Mouse (Mus musculus): Measurements from ENCODE around the gene Heatr5a. TPM values are rescaled to one million over a fixed set of nuclear protein-coding genes. Genes with fewer than 3 reads are reported as not detected.

Heatr5a gene
- total RNA-seq (2021) = 16.7 and 18.0 TPM in 2 replicates
- long read RNA-seq, experiment 1, partial matches to known transcripts = 1 of 2 reads
- long read RNA-seq, experiment 1, other reads (novel, unspliced or antisense) = 1 of 2 reads
- long read RNA-seq, experiment 2, full-length matches to known transcripts = 1 of 5 reads
- long read RNA-seq, experiment 2, partial matches to known transcripts = 2 of 5 reads
- long read RNA-seq, experiment 2, other reads (novel, unspliced or antisense) = 2 of 5 reads

DNA sequence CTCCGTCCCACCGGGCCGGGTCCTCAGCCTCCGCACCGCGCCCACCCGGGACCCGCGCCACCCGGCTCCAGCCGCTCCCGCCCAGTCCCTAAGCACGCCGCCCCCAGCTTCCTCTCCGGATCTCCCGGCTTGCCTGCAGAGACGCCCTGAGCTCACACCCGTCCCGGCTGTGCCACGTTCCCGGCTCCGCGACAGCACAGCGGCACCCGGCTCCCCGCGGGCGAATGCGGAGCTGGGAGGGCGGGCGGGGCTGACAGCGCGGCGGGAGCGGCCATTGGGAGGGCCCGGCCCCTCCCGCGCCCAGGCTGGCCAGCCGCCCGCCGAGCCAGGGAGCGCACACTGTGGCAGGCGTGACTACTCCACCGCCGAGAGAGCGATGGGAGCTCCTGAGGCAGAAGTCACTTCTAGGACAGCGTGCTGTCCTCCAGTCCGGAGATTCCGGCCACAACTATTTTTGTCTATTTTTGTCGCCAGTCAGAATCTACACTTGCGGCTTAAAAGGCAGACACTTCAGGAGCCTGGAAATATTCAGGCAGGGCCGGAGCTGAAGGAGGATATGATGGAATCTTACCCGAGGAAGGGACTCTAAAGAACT lies at the start of gene Heatr5a:
Gene Heatr5a (minus strand): TSS at position 252 of the 595 bp plus-strand sequence.
- DNase-seq = peak; percentile 96

DNA sequence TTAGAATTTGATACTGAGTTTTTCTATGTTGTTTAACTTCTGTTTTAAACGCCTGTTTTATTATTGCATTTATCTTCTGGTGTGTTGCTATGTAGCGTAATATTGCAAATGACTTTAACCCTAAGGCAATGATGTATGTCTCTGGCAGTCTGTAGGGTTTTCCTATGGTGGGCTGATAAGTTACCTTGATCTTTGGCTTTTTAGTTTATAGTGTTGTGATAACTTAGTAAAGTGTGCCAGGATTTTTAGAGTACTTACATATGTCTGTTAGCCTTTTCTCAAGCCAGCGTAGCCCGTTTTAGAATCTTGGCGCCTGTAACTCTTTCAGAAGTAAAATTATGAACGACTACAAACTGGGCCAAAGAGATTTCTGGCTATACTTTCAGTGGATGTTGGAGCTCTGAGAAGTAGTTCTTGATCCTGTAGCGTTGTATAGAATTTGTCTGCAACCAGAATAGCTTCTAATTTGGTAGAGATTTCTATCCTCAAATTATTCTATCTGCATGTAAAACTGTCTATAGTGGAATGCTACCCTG lies 43.4 kb upstream of the Heatr5a start:
- no peak for DNase-seq

DNA sequence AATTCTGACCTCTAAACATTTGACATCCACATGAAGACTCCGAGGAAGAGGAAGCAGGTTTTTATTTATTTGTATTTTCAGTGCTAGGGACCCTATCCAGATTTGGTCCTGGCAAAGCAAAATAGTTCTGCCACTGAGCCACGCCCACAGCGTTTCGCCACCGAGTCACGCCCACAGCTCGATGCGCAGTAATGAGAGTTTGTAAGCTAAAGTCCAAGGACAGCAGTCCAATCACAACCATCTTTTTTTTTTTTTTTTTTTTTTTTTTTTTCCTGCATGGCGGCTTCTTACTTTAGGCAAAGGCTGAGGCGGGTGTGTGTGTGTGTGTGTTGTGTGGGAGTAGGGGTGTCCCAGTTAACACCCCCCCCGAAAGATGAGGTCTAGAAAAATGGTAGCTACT lies 42.9 kb upstream of the Heatr5a start:
- peak; percentile 34 for DNase-seq

GRCm38 (mm10) chr12:52013274-52013673 lies 42.2 kb upstream of the Heatr5a start:
- DNase-seq = no peak

DNA sequence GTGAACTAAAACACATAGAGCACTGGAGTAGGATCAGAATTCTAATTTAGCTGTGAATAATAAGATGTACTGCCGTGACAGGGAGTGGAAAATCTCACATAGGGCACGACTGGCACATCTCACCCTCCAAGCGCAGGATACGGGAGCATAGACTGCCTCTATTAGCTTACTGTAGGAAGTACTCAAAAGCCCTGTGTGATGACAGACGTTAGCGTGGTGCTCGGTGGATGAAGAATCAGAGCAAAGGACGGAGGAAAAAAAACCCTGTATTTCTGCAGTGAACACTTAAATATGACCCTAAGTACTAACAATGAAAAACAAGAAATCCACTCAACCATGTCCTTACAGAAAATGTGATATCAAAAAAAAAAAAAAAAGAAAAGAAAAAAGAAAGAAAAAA lies 41.0 kb upstream of the Heatr5a start:
- DNase-seq = no peak

- DNase-seq = no peak
Observed at GRCm38 (mm10) chr12:52010630-52010961, 39.5 kb upstream of the Heatr5a start.

DNA sequence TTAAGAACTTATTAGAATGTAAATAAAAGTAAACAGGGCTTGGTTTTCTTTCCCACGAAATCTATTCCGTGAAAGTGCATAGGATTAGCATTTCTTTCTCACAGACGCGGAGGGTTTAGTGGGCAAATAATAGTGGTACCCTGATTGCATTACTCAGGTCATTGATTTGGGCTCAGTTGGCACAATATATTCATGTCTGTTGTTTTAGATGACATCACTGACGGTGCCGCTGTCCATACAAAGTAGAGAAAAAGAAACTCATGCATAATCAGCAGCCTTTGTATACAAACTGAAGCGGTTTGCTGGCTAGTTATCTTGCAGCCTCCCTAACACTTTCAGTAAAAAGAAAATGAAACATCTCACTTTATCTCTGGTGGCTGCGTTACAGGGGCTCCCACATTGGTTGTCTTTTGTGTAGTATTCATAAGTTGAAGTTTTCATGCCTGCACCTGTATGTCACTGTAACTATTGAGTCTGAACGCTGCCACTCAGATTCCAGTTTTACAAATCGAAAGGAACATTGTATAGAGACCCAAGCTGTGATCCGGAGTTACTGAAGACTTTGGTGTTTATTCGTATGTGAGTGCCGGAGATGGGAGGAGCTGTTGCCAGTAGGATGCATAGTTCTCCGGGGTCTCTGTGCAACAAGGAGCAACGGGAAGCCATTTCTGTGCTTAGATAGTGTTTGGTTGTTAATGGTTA lies 39.0 kb upstream of the Heatr5a start:
- no peak for DNase-seq

- DNase-seq = no peak
Observed at GRCm38 (mm10) chr12:52006633-52006994, 35.5 kb upstream of the Heatr5a start.

GRCm38 (mm10) chr12:52005877-52006632 lies 34.9 kb upstream of the Heatr5a start, which contains the start of gene Dtd2:
Gene Dtd2 (minus strand): TSS chr12:52006501.
- peak; percentile 98 for DNase-seq

DNA sequence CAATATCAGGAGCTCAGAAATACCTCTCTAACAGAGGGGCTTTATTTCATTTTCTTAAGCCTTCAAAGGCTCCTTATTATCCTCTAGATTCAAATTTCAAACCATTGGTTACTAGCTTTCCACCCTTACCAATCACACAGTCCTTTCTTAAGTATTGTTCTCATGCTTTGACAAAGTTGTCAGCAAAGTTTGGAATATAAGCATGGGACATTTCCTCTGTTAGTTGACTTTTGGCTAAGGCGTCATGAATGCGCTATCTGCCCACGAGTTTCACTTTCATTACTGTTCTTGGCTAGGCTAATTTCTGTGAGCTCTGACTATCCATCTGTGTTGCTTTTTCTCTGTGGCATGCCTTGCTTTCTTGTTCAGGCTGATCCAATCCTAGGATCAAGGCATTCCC lies 31.6 kb upstream of the Heatr5a start:
- no peak for DNase-seq

DNA sequence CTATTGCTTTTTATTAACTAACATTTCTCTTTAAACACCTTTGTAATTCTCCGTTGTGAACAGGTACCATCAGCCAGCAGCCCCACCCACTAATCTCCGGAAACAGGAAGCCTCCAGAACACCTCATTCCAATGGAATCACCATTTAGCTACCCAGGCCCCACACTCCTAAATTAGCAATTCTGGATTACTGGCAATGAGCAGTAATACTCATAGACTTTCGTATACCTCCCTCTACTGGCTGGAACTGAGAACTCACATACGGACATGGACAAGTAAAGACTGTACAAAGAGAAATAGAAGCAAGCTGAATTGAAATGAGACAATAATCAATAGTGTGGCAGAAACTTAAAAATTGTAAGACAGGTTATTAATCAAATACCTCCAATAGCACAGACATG lies 30.4 kb upstream of the Heatr5a start:
- DNase-seq = peak; percentile 73

- DNase-seq = no peak
Observed at GRCm38 (mm10) chr12:51998366-51998932, 27.3 kb upstream of the Heatr5a start.

DNA sequence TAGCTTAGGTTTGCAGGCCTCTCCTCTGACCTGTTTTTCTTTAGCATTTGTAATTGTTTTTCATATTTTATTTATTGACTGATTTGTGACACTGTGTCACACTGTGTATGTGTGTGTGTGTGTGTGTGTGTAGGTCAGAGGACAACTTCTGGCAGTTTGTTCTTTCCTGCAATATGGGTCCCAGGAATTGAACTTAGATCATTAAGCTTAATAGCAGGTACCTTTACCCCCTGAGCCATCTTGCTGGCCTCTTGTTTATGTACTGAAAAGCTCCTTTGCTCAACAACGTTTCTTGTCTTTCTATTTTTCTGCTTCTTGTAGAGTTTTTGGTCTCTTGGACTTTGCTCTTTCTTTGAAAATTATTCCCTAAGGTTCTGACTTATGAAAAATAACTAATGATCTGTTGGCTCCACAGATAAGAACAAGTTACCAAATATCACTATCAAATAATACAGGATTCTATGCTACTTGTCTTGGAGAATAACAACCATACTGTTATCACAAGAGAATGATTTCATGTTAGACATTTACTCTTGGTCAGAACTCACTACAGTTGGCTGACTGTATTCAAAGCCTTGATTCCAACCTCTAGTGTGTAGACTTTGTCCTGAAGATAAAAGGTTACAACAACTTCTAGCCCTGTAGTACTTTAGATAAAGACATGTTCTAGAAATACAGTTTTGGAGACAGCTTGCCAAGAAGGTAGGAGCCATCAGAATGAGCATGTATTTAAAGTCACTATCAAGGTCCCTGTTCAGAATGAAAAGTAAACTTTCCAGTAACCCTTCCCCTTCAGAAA lies 24.8 kb upstream of the Heatr5a start:
- no peak for DNase-seq

- no peak for DNase-seq
Observed at GRCm38 (mm10) chr12:51990629-51991028, 19.5 kb upstream of the Heatr5a start.

DNA sequence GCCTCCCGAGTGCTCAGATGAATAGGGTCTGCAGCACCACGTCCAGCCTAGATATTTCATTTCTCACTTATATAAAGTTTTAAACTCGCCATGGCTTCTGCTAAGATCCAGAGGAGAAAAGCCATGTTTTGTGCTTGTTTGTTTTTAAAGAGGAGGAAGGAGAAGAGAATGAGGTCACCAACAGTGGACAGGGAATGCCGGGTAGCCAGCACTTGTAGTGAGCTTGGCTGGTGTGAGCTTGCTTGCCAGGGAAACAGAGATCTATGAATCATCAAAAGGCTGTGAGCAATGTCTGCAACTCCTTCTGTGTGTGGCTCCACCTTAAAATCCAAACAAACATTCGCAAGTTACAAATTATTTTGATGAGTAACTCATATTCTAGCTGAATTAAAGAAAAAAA lies 17.4 kb upstream of the Heatr5a start:
- DNase-seq = peak; percentile 27

GRCm38 (mm10) chr12:51985826-51986225 lies 14.7 kb upstream of the Heatr5a start:
- no peak for DNase-seq

GRCm38 (mm10) chr12:51985163-51985748 lies 14.1 kb upstream of the Heatr5a start:
- DNase-seq = no peak

GRCm38 (mm10) chr12:51983625-51984024 lies 12.5 kb upstream of the Heatr5a start:
- DNase-seq = no peak

DNA sequence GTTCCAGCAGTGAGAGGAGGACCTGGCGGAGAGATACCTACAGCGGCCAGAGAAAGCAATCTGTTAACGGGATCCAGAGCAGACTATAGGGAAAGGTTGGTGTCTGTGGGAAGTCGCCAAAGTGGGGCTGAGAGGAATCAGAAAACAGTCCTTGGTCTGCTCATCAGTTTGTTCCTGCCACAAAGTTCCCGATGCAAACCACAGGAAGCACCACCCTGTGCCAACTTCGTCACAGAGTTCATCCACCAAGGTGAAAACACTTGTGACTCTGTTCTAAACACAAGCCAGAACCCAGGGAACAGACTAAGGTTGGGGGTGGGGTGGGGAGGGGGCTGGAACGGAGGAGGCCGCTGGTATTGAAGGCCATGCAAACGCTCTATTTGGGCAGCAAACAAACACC lies 5.4 kb upstream of the Heatr5a start:
- no peak for DNase-seq

DNA sequence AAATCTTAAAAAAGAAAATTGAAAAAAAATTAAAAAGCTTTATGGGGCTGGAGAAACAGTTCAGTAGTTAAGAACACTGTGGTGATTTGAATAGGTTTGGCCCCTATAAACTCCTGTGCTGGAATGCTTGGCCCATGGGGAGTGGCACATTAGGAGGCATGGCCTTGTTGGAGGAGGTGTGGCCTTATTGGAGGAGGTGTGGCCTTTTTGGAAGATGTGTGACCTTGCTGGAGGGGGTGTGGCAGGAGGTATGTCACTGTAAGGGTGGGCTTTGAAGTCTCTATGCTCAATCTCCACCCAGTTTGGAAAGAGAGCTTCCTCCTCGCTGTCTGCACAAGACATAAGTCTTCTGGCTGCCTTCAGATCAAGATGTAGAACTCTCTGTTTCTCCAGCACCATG lies 3.3 kb upstream of the Heatr5a start:
- DNase-seq = no peak
